Mouse (Mus musculus) MEL-GATA-1-ER (cell line): ENCODE results near the gene P3h1.

Experiments
- DNase-seq: peaks from one replicate; pipeline ENCODE4 v3.0.0-alpha.2; 2012; ENCODE audit warnings: low read depth; ENCODE audit errors: extremely low read depth

The P3h1 gene

GRCm38 (mm10) chr4:119234348-119234747 lies 1.6 kb downstream of the P3h1 start:
- no peak for DNase-seq

- no peak for DNase-seq
These were observed 5.9 kb downstream of the P3h1 start for GRCm38 (mm10) chr4:119238661-119239060.

- peak; percentile 71 for DNase-seq
These were observed 6.5 kb downstream of the P3h1 start for GRCm38 (mm10) chr4:119239181-119239682.

GRCm38 (mm10) chr4:119241664-119242063 lies 8.9 kb downstream of the P3h1 start:
- no peak for DNase-seq

GRCm38 (mm10) chr4:119242571-119242970 lies 9.9 kb downstream of the P3h1 start:
- DNase-seq: no peak

- no peak for DNase-seq
These were observed 11.9 kb downstream of the P3h1 start for GRCm38 (mm10) chr4:119244468-119245240.

GRCm38 (mm10) chr4:119245556-119245955 lies 12.8 kb downstream of the P3h1 start:
- DNase-seq: no peak

- no peak for DNase-seq
These were observed 13.2 kb downstream of the P3h1 start for GRCm38 (mm10) chr4:119245961-119246360.

GRCm38 (mm10) chr4:119246688-119247225 lies 14.0 kb downstream of the P3h1 start:
- no peak for DNase-seq

GRCm38 (mm10) chr4:119247462-119248235 lies 14.9 kb downstream of the P3h1 start:
- no peak for DNase-seq

- no peak for DNase-seq
These were observed 15.8 kb downstream of the P3h1 start for GRCm38 (mm10) chr4:119248407-119248965.

GRCm38 (mm10) chr4:119252025-119252808 lies 19.5 kb downstream of the P3h1 start:
- DNase-seq: no peak

- no peak for DNase-seq
These were observed 21.4 kb downstream of the P3h1 start for GRCm38 (mm10) chr4:119254012-119254618.

- DNase-seq: no peak
These were observed 22.6 kb downstream of the P3h1 start, which contains the start of gene Cldn19 for GRCm38 (mm10) chr4:119255351-119255750. Gene Cldn19 (plus strand): TSS chr4:119255414.

GRCm38 (mm10) chr4:119257083-119257482 lies 24.4 kb downstream of the P3h1 start:
- no peak for DNase-seq

GRCm38 (mm10) chr4:119259344-119260254 lies 26.9 kb downstream of the P3h1 start:
- no peak for DNase-seq

GRCm38 (mm10) chr4:119261087-119261713 lies 28.5 kb downstream of the P3h1 start:
- no peak for DNase-seq

- no peak for DNase-seq
These were observed 29.8 kb downstream of the P3h1 start for GRCm38 (mm10) chr4:119262483-119262882.

GRCm38 (mm10) chr4:119263459-119263858 lies 30.7 kb downstream of the P3h1 start:
- DNase-seq: no peak
